Mouse (Mus musculus): Measurements from ENCODE around the gene Stip1.

DNA sequence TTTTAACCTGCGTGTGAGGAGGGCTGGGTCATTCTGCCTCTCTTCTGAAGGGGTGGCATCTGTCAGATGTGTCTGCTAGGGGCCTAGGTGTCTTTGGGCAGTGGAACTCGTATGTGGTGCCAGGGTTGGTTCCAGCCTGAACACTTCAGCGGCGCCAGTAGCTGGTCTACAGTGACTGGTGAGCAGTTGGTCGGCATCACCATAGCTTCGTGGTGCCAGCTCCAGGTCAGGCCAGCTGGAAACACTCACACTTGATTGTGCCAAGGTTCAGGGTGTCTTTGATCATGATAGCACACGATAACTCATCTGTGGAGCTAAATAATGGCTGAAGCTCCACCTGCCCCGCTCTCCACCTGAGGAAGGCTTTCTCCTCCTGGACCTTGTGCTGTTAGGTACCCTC, 23.1 kb upstream of the Stip1 start:
- TF ChIP-seq TBP (IDR thresholded peaks at IDR 0.05; ENCODE audit: low read depth, low read length) (no peak), POLR2A (IDR thresholded peaks at IDR 0.05; ENCODE audit: control insufficient read depth in 1 of 2, insufficient read depth in 1 of 2, low read depth in 1 of 2, low read length in 2 of 2, poor library complexity in 1 of 2) (no peak), CTCF (IDR thresholded peaks at IDR 0.05 in 2 of 3, conservative IDR thresholded peaks at IDR 0.05 in 1 of 3; ENCODE audit: control insufficient read depth in 1 of 3, insufficient read depth in 1 of 3, low read depth in 2 of 3, low read length in 3 of 3, poor library complexity in 1 of 3, severe bottlenecking in 1 of 3) (no peak), CHD2 (IDR thresholded peaks at IDR 0.05; ENCODE audit: low read length) (no peak), ETS1 (IDR thresholded peaks at IDR 0.05; ENCODE audit: low read depth, low read length) (no peak), USF1 (IDR thresholded peaks at IDR 0.05; ENCODE audit: low read depth, low read length) (no peak), ZC3H11A (IDR thresholded peaks at IDR 0.05; ENCODE audit: low read depth, low read length) (no peak), MAX (IDR thresholded peaks at IDR 0.05; ENCODE audit: low read length) (no peak), MXI1 (IDR thresholded peaks at IDR 0.05; ENCODE audit: low read depth, low read length) (no peak), EP300 (IDR thresholded peaks at IDR 0.05; ENCODE audit: low read depth in 1 of 2, low read length in 2 of 2) (no peak)
